23 mouse cellular contexts compared by ENCODE assay signal in the genomic region with DNA sequence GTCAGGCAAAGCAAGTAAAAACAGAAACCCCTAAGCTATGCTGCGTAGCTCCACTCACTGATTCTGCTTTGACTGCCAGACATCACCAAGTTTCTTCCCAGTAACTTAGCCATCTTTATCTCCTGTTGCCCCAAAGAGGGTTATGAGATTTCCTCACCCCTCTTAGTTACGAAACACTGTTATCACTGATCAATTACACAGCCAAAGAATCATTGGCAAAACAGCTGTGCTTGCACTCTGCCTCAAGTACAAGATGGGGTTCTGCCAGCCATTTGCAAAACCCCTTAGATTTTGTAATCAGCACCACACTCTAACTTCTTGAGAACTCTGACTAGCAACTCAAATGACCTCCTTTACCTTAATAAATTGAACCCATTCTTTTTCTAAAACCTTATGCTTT.
"Had no signal": no experiment of that assay in that cellular context is flagged by ENCODE, and none has a peak within 500 bp of the region (broad histone marks: within the 10 kb centered on the region; RNA-seq: fewer than 3 reads in every experiment).

No protein-coding gene starts in this region.

- DNase-seq: kidney, adult 11 months; kidney, adult 8-10 months; kidney, postnatal 10 days; kidney, postnatal 36 days; layer of hippocampus, postnatal 36 days; left cerebral cortex, postnatal 4 days; lung, postnatal 14 days; midbrain, embryonic 14.5 days; retina, postnatal 1 day; right cerebral cortex, postnatal 25 days; thymus, adult 2 months; thymus, postnatal 14 days; thymus, postnatal 4 days had no signal

- H3K4me1 ChIP-seq: kidney, embryonic 15.5 days; limb, embryonic 15.5 days; lung, embryonic 15.5 days had no signal

- H3K9ac ChIP-seq: kidney, embryonic 15.5 days; limb, embryonic 12.5 days; limb, embryonic 15.5 days; liver, embryonic 14.5 days; lung, embryonic 15.5 days; neural tube, embryonic 13.5 days had no signal

- H3K27me3 ChIP-seq: kidney, embryonic 15.5 days; limb, embryonic 12.5 days; limb, embryonic 15.5 days; lung, embryonic 15.5 days; megakaryocyte, embryonic 14.5 days; neural tube, embryonic 13.5 days had no signal

- H3K4me3 ChIP-seq: kidney, embryonic 15.5 days; left cerebral cortex, adult 2 months; limb, embryonic 12.5 days; limb, embryonic 15.5 days; lung, embryonic 15.5 days; megakaryocyte, embryonic 14.5 days; midbrain, embryonic 10.5 days; neural tube, embryonic 13.5 days had no signal

- H3K9me3 ChIP-seq: kidney, embryonic 15.5 days; limb, embryonic 12.5 days; limb, embryonic 15.5 days; lung, embryonic 15.5 days; megakaryocyte, embryonic 14.5 days; midbrain, embryonic 10.5 days; neural tube, embryonic 13.5 days had no signal

- H3K4me2 ChIP-seq: kidney, embryonic 15.5 days; limb, embryonic 12.5 days; limb, embryonic 15.5 days; lung, embryonic 15.5 days; neural tube, embryonic 13.5 days had no signal

- H3K27ac ChIP-seq: kidney, embryonic 15.5 days; left cerebral cortex, adult 2 months; limb, embryonic 12.5 days; limb, embryonic 15.5 days; liver, embryonic 14.5 days; lung, embryonic 15.5 days; macrophage; midbrain, embryonic 10.5 days; neural tube, embryonic 13.5 days had no signal
